Mouse (Mus musculus) limb, embryonic 15.5 days (tissue): ENCODE measurements around the gene Obox1. TPM values are rescaled to one million over a fixed set of nuclear protein-coding genes. Genes with fewer than 3 reads are reported as not detected.
"Not testable (repeated sequence)": the region's sequence is repeated elsewhere in the genome, so short reads cannot be mapped to it uniquely, and the experiment has no call there.

Source experiments
- ATAC-seq: fragments of 200-750 bp; cut with Nextera tagmentation; 2 replicates; pipeline ENCODE4 v1.8.0; 2017; ENCODE audit warnings: low read depth, moderate TSS enrichment; ENCODE audit not compliant: insufficient number of reproducible peaks, low FRiP score, low TSS enrichment
- H3K27ac ChIP-seq: fragments of 300-500 bp; sonication (generic); 2 replicates; pipeline ENCODE4 v1.5.1; 2015; ENCODE audit warnings: moderate library complexity, mild to moderate bottlenecking, inconsistent platforms
- H3K27me3 ChIP-seq: fragments of 300-500 bp; sonication (generic); 2 replicates; pipeline ENCODE4 v1.6.1; 2015; ENCODE audit warnings: inconsistent platforms
- H3K36me3 ChIP-seq: fragments of 300-500 bp; sonication (generic); 2 replicates; pipeline ENCODE4 v1.6.1; 2015; ENCODE audit warnings: inconsistent platforms
- H3K4me1 ChIP-seq: fragments of 300-500 bp; sonication (generic); 2 replicates; pipeline ENCODE4 v1.6.1; 2015; ENCODE audit warnings: inconsistent platforms
- H3K4me2 ChIP-seq: fragments of 300-500 bp; sonication (generic); 2 replicates; pipeline ENCODE4 v1.6.1; 2015; ENCODE audit warnings: mild to moderate bottlenecking, inconsistent platforms
- H3K4me3 ChIP-seq: fragments of 300-500 bp; sonication (generic); 2 replicates; pipeline ENCODE4 v1.5.1; 2015; ENCODE audit warnings: mild to moderate bottlenecking, inconsistent platforms
- H3K9ac ChIP-seq: fragments of 300-500 bp; sonication (generic); 2 replicates; pipeline ENCODE4 v1.6.1; 2015; ENCODE audit warnings: inconsistent platforms
- H3K9me3 ChIP-seq: fragments of 300-500 bp; sonication (generic); 2 replicates; pipeline ENCODE4 v1.6.1; 2016; ENCODE audit warnings: inconsistent platforms
- WGBS: fragments of 180-500 bp; shearing (Covaris S2); methylation state at CpG from one replicate; pipeline ENCODE4 v1.1.7; 2015; 5-methylcytosine and 5-hydroxymethylcytosine counted together
- polyA plus RNA-seq: library from polyadenylated mRNA; unstranded; fragments of >200 nt; fragmentation: Nextera tagmentation; extraction: Ambion mirVana; gene quantifications from 2 replicates; pipeline ENCODE4 v1.2.1, GENCODE M21; 2015

Gene Obox1
- polyA plus RNA-seq, result not detected in 2 replicates

DNA sequence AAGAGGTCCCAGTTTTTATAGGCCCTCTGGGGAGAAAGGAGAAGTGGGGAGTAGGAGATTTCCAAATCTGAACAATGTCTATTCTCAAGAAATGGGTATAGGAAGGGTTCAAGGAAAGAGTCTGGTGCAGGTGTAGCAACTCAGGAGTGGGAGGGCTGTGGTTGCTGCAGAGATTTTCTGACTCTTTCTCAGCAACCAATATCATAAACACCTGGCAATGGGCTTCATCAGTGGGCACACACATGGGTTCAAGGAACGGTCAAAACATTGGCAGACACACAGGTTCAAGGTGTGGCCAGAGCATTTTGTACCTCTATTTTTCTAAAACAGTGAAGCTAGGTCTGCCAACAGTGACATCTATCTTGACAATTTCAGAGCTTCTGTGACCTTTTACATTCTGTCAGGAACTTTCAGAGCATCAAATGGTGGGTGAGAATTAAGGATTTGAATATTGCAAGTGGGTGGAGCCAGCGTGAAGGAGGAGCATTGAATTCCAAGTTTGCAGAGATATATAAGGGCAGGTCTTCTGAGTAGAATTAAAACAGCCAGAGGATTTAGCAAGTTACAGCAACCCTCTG, at the start of gene Obox1, which contains the start of gene Obox2:
Obox1 (plus strand) TSS at position 528 of the 578 bp plus-strand sequence.
Obox2 (plus strand) TSS at position 301 of the 578 bp plus-strand sequence.
- not testable (repeated sequence) for H3K27ac ChIP-seq, H3K9ac ChIP-seq, H3K9me3 ChIP-seq, H3K4me2 ChIP-seq, H3K36me3 ChIP-seq, ATAC-seq, H3K4me1 ChIP-seq, H3K4me3 ChIP-seq, H3K27me3 ChIP-seq
- WGBS, result no CpG with 5 or more reads among the region's 2 CpGs

DNA sequence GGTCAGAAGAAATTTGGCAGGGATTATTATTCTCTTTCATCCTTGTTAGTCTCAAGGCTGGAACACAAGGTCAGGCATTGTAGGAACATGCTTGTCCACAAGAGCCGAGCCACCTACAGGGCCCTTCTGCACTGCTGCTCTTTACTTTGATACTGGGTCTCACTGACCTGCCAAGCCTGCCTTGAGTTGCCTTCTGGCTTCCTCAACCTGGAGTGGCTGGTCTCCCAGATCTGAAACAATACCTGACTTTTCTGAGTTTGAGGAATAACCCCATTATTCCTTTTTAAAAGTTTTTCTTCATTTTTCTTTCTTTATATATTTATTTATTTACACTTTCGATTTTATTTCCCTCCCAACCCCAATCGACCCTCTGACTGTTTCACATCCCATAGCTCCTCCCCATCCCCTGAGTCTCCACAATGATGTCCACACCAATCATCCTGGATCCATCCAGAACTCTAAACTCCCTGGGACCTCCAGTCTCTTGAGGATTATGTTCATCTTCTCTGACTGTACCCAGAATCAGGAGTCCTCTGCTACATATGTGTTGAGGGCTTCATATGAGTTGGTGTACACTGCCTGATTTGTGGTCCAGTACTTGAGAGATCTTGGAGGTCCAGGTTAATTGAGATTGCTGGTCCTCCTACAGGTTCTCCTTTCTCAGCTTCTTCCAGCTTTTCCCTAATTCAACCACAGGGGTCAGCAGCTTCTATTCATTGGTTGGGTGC, 10.6 kb downstream of the Obox1 start:
- H3K4me1 ChIP-seq, H3K9me3 ChIP-seq, H3K27ac ChIP-seq, H3K27me3 ChIP-seq, ATAC-seq, H3K4me2 ChIP-seq, H3K4me3 ChIP-seq, H3K9ac ChIP-seq, H3K36me3 ChIP-seq: not testable (repeated sequence)
- WGBS, result 58% methylated on average over 3 of the region's 3 CpGs

GRCm38 (mm10) chr7:15406816-15407215, 18.1 kb downstream of the Obox1 start:
- not testable (repeated sequence) for H3K4me1 ChIP-seq, H3K36me3 ChIP-seq, ATAC-seq, H3K27ac ChIP-seq, H3K9ac ChIP-seq, H3K4me3 ChIP-seq, H3K9me3 ChIP-seq, H3K27me3 ChIP-seq, H3K4me2 ChIP-seq
- WGBS, result 88% methylated on average over 10 of the region's 10 CpGs

DNA sequence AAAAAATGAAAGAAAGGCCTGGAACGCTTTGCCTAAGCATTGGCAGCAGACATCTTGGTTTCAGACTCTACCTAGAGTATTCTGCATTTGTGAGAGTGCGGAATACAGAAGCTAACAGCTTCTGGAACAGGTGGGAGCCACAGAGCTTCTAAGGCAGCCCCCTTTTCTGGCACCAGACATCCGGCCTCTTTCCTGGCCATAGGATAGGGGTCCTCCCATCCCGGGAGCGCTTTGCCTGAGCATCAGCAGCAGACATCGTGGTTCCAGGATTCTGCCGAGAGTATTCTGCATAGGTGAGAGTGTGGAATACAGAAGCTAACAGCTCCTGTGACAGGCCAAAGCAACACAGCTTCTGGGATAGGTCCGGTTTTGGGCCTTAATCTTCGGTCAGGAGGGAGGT, 29.3 kb downstream of the Obox1 start:
- not testable (repeated sequence) for H3K27ac ChIP-seq, H3K9ac ChIP-seq, H3K4me3 ChIP-seq, H3K27me3 ChIP-seq, H3K9me3 ChIP-seq, H3K36me3 ChIP-seq, ATAC-seq, H3K4me1 ChIP-seq, H3K4me2 ChIP-seq
- WGBS, result 82% methylated on average over 9 of the region's 9 CpGs

GRCm38 (mm10) chr7:15425537-15425936, 36.8 kb downstream of the Obox1 start:
- H3K9ac ChIP-seq, H3K27ac ChIP-seq, ATAC-seq, H3K9me3 ChIP-seq, H3K36me3 ChIP-seq, H3K4me3 ChIP-seq, H3K27me3 ChIP-seq, H3K4me1 ChIP-seq, H3K4me2 ChIP-seq: not testable (repeated sequence)
- 76% methylated on average over 4 of the region's 4 CpGs for WGBS

- not testable (repeated sequence) for H3K4me3 ChIP-seq, H3K9ac ChIP-seq, H3K27ac ChIP-seq, H3K4me1 ChIP-seq, H3K36me3 ChIP-seq, H3K9me3 ChIP-seq, H3K27me3 ChIP-seq, ATAC-seq, H3K4me2 ChIP-seq
- WGBS, result 84% methylated on average over 5 of the region's 5 CpGs
Observed at GRCm38 (mm10) chr7:15509411-15509810, 120.7 kb downstream of the Obox1 start.

Other genes starting within 250 kb of the Obox1 start
- gene Obox2, start 227 bp upstream of the Obox1 start, polyA plus RNA-seq, result not detected in 2 replicates